Mouse (Mus musculus): ENCODE measurements around the gene Nlk.
A peak's percentile ranks its signal among the peaks of the same experiment; 100 is the strongest.
"Not testable (repeated sequence)": the region's sequence is repeated elsewhere in the genome, so short reads cannot be mapped to it uniquely, and the experiment has no call there.

Gene Nlk

GRCm38 (mm10) chr11:78545181-78545580, 152.0 kb downstream of the Nlk start:
- no peak for DNase-seq (ENCODE audit: low spot score)

DNA sequence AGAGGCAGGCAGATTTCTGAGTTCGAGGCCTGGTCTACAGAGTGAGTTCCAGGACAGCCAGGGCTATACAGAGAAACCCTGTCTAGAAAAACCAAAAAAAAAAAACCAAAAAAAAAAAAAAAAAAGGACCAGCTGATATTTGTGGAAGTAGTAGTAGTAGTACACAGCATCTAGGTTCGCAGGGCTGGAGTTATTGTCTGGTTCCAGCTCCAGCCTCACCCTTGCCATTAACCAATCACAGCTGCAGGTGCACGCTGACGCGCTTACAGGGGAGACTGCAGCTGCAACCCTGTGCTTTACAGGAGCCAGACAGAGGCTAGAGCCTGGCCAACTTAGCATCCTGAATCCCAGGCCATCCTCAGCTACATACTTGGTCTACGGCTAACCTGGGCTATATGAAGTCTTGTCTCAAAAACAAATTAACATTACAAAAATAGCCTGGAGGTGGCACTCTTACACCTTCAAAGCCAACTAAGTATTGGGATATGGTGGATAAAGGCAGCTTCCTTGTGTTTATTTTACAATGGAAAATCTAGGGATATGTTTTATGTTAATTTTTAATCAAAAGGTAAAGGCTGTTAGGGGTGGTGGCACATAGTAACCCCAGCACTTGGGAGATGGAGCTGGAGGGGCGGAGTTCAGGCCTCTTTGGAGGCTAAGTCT, 152.6 kb downstream of the Nlk start:
- no peak for DNase-seq (ENCODE audit: low spot score)

- no peak for DNase-seq (ENCODE audit: low spot score)
Observed at GRCm38 (mm10) chr11:78540358-78540757, 156.8 kb downstream of the Nlk start.

GRCm38 (mm10) chr11:78536690-78537084, 160.5 kb downstream of the Nlk start:
- no peak for DNase-seq (ENCODE audit: low spot score)

DNA sequence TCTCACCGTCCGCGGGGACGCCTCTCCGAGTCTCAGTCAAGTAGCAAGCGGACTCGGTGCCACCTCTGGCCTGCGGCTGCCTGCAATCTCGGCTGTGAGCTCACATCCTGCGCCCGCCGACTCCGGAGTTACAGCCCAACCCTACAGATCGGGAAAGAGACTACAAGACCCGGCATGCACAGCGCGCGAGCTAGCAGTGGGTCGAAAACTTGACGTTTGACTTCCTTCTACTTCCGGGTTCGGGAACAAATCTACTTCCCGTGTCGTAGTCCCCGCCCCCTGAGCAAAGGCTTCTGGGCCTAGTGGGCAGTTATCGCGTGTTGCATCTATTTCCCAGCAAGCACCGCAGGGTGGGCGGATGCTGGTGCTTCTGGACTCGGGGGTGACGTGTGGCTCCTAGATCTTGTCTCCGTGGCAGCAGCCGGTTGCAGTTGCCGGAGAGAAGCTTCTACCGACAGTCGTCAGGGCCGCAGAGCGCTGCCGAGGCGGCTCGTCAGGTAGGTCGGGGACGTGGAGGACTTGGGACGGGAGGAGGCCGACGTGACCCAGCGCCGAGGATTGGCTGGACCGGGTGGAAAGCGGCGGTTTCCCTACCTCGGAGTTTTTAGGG, 161.0 kb downstream of the Nlk start, which contains the start of the genes Tnfaip1 and Ift20:
Gene Tnfaip1, minus strand, starts transcription at position 253 of the 610 bp plus-strand sequence.
Gene Ift20, plus strand, starts transcription at position 282 of the 610 bp plus-strand sequence.
- DNase-seq (ENCODE audit: low spot score) = peak; percentile 98

DNA sequence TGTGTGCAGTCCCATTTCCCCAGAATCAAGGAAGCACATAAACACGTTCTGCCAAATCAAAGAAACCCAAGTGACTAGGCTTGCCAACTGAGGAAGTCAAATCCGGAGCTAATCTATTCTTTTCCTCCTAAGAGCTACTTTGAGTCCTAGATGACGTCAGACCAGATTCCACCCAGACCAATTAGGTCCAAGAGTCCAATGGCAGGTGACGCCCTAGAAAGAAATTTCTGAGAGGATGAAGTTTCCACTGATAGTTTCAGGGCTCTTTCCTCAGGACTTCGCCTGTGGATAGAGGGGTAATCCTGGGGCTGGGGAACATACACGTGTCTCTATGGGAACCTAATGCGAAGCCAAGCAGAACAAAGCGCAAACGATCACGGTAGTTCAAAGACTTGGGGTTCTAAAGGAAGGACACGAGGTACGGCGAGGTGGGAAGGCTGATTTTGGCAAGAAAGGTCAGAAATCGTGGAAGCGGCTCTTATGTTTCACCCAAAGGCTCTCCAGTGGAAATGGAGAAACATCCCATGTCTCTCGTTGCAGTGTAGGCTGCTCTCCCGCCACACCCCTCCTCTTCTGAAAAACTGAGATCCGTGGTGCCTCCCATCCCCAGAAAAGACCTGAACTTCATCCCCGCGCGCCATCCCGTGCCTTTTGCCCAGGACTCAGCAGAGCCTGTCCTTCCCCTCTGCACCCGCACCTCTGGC, 161.6 kb downstream of the Nlk start:
- no peak for DNase-seq (ENCODE audit: low spot score)

GRCm38 (mm10) chr11:78534516-78534915, 162.7 kb downstream of the Nlk start:
- no peak for DNase-seq (ENCODE audit: low spot score)

DNA sequence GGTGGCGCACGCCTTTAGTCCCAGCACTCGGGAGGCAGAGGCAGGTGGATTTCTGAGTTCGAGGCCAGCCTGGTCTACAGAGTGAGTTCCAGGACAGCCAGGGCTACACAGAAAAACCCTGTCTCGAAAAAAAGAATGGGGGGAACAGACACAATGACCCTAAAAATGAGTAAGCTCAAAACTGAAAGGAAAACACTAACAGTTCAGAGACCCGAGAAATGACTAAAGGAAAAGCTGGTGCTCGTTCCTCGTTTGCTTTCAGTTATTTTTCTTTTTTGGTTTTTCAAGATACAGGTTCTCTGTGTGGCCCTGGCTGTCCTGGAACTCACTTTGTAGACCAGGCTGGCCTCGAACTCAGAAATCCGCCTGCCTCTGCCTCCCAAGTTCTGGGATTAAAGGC, 165.7 kb downstream of the Nlk start:
- DNase-seq (ENCODE audit: low spot score) = not testable (repeated sequence)

DNA sequence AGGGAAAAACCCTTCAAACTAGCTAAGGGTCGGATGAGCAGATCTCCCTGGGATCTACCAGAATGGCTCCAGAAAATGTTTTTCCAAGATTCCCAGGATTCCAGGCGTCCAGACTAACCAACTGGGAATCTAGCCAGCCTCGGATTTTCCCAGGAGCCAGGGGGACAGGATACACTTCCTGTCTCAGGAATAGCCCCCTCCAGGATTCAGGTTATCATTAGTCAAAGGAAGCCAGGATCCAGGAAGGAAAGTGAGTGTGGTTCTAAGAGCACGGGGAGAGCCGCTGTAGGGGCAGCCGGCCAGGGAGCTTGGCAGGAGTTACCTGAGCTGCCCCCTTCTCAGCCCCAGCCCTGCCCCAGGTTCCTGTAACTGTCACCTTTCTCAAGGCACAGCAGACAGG, 166.1 kb downstream of the Nlk start:
- DNase-seq (ENCODE audit: low spot score) = no peak

GRCm38 (mm10) chr11:78530001-78530400, 167.2 kb downstream of the Nlk start:
- DNase-seq (ENCODE audit: low spot score) = no peak

- no peak for DNase-seq (ENCODE audit: low spot score)
Observed at GRCm38 (mm10) chr11:78528714-78529113, 168.5 kb downstream of the Nlk start.

- no peak for DNase-seq (ENCODE audit: low spot score)
Observed at GRCm38 (mm10) chr11:78524838-78525237, 172.3 kb downstream of the Nlk start.

GRCm38 (mm10) chr11:78523241-78523955, 173.8 kb downstream of the Nlk start:
- no peak for DNase-seq (ENCODE audit: low spot score)

- DNase-seq (ENCODE audit: low spot score) = no peak
Observed at GRCm38 (mm10) chr11:78522481-78522997, 174.6 kb downstream of the Nlk start.

DNA sequence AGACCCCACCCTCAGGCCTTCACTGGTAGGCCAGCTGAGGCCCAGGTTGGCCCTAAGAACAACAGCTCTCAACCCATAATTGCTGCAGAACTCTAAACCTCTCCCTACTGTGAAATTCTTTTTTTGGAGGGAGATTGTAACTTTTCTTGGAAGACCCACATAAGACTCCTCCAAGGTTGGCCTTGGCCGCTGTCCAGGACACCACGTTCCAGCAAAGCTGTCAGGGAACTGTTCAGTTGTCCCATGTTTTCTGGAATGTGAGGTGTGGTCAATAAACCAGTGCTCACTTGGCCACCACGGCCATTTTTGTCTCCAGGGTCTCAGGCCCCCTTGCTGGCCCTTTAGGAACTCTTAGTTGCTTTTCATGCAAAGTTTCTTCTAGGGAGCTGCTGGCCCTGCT, 175.3 kb downstream of the Nlk start:
- no peak for DNase-seq (ENCODE audit: low spot score)

DNA sequence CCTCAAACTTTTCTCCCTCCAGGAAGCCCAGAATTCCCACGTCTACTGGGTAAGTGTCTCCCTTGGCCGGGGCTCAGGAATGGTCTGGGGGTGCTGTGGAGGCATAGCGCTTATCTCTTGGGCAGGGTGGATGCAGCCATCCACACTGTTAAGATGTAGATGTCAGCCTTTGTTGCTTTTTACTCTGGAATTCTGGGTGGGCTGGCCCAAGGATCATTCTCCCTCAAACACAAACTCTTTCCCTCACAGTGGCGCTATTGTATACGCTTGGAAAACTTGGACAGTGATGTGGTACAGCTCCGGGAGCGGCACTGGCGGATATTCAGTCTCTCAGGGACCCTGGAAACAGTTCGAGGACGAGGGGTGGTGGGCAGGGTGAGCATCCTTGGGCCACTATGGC, 178.2 kb downstream of the Nlk start:
- no peak for DNase-seq (ENCODE audit: low spot score)

Measured in c-Kit-positive CD71-positive TER-119-positive erythroid progenitor cells, embryonic 14.5 days (primary cell).